Mouse (Mus musculus): ENCODE data around the gene Celsr1.
A peak's percentile ranks its signal among the peaks of the same experiment; 100 is the strongest.
"Not testable (repeated sequence)": the region's sequence is repeated elsewhere in the genome, so short reads cannot be mapped to it uniquely, and the experiment has no call there.

The Celsr1 gene

DNA sequence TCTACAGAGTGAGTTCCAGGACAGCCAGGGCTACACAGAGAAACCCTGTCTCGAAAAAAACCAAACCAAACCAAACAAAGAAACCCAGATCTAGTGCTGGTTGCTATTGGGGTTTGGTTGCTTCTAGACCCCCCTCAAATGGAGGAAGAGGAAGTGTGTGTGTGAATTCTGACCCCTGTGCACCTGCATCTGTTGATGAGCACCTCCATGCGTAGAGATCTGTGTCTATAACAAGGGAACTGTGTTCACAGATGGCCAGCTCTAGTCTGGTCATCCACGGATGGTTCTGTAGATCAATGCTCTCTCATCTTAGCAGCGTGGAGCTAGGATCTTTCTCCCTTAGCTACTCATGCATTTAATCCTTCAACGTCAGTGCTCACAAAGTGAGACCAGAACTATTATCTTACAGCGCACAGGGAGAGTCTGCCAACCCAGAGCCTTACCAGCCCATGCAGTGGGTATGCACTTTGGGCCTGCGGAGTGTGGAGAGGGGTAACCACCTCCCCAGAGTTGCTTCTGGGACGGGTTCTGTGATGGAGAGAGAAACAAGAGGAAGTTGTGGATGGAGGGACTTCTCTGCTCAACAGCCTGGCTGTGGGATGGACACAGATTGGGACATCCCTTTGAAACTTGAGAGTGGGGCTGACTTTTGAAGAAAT lies 30.7 kb upstream of the Celsr1 start:
- DNase-seq (ENCODE audit: low read depth, low spot score): no peak

DNA sequence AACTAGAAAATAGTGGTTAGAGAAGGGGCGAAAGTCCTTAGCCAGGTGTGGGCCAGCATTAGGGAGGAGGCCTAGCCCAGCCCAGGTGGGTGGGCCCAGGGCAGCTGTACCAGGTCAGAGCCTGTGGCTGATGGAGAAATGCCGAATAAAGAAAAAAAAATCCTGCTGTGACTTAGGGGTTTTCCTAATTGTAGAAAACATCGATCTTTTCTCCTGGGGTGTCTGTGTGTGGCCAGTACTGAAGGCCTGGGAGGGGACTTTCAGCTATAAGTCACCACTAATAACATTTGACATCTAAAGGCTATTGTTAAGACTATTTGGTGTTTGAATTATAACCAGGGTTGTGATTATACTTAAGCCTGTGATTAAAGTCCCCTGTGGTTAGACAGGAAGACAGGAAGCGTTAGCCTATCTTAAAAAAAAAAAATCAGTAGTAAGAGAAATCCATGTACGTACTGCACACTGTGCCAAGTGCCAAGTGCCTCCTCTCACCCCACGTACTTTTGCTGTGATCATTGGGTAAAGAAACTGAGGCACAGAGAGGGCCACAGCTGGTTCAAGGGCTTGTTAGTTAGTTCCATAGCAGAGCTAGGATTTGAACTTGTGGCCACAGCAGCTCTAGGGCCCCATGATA lies 28.4 kb upstream of the Celsr1 start:
- DNase-seq (ENCODE audit: low read depth, low spot score): no peak

DNA sequence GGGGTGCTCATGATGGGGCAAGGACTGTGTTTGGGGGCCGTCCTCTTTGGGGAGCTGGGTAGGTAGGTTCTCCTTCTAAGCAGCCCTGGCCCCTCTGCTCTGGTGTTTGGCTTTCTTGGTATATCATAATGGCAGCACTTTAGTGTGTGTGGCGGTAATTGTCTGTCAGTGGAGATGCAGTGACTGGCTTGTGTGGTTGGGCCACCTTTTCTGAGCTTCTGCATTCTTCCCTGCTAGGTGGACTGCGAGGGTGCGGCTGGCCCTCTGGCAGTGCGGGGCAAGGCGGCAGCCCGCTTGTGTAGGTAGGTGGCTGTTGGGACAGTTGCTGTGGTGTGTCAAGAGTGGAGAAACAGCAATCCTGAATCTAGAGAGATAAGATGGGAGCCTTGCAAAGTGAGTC lies 27.6 kb upstream of the Celsr1 start:
- DNase-seq (ENCODE audit: low read depth, low spot score): no peak

DNA sequence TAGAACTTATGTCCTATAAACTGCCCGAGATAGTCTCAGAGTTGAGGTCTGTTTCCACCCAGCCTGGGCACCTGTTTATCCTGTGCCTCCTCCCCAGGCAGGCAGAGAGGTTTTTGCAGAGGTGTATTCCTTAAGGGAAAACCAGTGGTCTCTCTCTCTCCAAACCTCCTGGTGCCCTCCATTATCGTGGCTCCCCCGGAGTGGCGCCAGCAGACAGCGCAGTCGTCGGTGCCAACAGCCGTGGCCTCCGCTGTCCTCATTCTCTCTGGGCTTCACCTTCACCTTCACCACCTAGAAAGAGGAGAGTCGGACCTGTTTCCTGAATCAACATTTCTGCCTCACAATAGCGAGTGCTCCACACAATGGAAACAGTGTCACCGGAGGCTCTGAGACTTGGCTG lies 27.0 kb upstream of the Celsr1 start:
- no peak for DNase-seq (ENCODE audit: low read depth, low spot score)

GRCm38 (mm10) chr15:86059835-86060380 lies 26.3 kb upstream of the Celsr1 start:
- DNase-seq (ENCODE audit: low read depth, low spot score): no peak

GRCm38 (mm10) chr15:86058931-86059834 lies 25.6 kb upstream of the Celsr1 start:
- DNase-seq (ENCODE audit: low read depth, low spot score): no peak

GRCm38 (mm10) chr15:86058394-86058915 lies 24.9 kb upstream of the Celsr1 start:
- peak; percentile 78 for DNase-seq (ENCODE audit: low read depth, low spot score)

- no peak for DNase-seq (ENCODE audit: low read depth, low spot score)
These were observed 24.3 kb upstream of the Celsr1 start for GRCm38 (mm10) chr15:86057908-86058307.

DNA sequence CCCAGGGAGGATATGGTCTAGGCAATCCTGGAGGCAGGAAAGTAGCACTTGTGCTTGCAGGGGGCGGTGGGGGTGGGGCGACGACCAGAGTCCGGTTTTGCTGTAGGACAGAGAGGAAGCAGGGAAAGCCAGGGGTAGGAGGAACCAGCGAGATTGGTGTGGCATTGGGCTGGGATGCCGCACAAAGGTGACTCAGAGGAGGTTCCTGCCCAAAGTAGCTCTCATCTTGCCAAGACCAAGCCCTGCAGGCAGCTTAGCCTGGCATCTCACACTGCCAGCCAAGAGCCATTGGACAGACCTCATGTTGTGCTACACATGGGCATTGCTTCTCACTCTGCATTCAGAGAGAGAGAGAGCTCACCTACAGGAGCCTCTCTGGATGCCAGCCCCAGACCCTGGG lies 23.8 kb upstream of the Celsr1 start, which contains the start of gene Gramd4:
Gene Gramd4 (plus strand): TSS at position 283 of the 400 bp plus-strand sequence.
- DNase-seq (ENCODE audit: low read depth, low spot score): no peak

DNA sequence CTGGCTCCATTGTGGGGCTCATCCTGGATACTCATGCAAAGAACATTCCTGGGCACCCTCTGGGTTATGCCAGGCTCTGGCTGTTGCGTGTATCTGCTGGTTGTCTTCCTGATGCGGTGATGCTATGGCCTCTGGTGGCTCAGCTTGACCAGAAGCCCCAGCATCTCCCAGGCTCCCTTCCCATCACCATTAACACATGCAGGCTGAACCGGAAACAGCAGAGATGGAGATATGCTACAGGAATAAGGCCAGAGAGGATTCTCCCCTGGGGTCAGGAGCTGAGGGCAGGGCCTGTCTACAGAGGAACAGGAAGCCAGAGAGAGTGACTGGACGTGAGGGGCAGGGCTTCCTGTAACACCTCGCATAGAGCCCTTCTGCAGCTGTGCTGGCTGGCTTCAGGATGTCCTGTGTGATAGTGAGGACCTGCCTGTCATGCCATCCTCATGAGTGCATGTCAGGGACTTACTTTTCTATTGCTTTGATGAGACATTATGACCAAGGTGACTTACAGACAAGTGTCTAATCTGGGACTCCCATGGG lies 22.7 kb upstream of the Celsr1 start:
- DNase-seq (ENCODE audit: low read depth, low spot score): no peak

GRCm38 (mm10) chr15:86054861-86055260 lies 21.3 kb upstream of the Celsr1 start:
- DNase-seq (ENCODE audit: low read depth, low spot score): not testable (repeated sequence)

DNA sequence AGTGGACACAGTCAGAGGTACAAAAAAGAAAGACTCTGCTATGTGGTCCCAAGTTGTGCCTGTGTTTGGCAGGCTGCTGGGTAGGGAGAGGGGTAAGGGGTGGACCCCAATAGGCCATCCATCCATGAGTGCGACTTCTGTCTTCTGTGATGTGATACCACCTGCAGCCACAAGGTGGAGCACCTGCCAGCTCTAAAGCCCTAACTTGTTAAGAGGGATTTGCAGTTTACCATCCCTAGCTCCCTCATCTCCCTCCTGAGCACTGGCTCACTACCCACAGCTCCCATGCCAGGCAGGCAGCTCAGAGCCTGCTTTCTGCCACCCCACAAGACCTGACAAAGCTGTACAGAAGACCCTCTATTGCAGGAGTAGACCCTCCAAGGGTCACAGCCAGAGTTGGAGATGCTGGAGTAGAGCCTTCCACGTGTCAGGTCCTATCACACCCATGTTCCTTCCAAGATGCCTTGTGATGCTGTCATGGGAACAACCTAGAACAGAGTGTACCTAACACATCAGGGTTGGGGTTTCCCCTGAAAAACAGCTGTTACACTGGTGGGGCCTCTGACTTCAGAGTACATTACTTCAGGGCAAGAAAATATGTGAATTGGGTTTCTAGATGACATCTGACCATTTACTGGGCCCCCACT lies 20.4 kb upstream of the Celsr1 start:
- DNase-seq (ENCODE audit: low read depth, low spot score): peak; percentile 78

DNA sequence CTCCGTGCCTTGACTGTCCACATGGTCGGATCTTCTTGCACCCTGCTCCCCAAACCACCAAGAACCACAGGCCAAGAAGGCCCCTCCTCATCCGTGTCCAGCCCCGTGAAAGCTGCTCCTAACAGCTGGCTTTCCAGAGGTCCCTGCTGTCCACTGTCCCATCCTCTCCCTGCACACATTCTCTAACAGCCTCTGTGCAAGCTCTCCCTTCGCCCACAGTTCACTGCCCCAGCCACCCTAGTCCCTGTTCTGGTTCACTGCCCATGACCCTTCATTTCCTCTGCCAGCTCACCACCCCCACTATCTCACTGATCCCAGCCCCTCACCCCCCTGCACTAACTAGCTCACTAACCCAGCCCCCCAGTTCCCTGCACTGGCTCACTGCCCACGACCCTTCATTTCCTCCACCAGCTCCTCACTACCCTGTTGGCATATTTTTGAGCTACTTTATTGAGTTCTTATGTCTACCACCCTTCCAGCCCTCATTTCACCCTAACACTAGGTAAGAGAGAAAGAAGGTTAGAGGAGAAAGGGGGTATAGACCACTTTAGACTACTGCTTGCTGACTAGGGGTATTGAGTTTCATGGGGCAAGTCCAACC lies 18.4 kb upstream of the Celsr1 start:
- no peak for DNase-seq (ENCODE audit: low read depth, low spot score)

GRCm38 (mm10) chr15:86051152-86051551 lies 17.6 kb upstream of the Celsr1 start:
- no peak for DNase-seq (ENCODE audit: low read depth, low spot score)

DNA sequence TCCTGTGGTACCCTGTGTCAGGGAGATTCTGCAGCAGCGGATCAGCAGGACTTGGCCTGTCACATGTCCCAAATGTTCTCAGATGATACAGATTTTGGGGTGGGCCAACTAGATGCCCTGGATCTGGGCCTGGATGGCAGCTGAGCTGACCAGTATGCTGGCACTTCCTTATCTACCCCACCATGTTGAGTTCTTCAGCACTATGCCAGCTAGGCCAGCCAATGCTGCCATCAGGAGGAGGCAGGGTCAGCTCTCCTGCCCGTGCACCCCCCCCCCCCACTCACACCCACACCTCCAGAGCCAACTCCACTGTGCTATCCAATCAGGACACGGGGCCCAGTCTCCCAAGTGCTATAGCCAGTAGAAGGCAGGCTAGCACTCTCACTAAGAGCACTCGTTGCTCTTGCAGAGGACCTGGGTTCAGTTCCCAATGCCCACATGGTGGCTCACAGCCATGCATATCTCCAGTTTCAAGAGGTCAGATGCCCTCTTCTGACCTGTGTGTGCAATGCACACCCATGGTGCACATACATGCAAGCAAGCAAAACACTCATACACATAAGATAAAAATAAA lies 16.7 kb upstream of the Celsr1 start:
- no peak for DNase-seq (ENCODE audit: low read depth, low spot score)

DNA sequence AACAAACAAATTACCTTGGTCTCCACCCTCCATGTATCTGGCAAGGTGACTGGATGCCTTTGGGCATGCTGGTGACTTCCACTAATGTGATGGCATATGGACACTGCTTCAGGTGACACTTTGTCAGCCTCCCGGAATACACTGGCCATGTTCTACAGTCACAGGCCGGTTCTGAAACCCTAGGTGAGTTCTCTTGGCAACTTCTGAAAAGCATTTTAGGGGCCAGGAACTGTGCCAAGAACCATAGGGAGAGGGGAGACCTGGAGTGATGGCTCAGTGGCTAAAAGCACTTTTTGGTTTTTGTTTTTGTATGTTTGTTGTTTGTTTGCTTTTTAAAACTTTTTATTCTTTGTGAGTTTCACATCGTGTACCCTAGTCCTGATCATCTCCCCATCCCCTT lies 15.9 kb upstream of the Celsr1 start:
- no peak for DNase-seq (ENCODE audit: low read depth, low spot score)

DNA sequence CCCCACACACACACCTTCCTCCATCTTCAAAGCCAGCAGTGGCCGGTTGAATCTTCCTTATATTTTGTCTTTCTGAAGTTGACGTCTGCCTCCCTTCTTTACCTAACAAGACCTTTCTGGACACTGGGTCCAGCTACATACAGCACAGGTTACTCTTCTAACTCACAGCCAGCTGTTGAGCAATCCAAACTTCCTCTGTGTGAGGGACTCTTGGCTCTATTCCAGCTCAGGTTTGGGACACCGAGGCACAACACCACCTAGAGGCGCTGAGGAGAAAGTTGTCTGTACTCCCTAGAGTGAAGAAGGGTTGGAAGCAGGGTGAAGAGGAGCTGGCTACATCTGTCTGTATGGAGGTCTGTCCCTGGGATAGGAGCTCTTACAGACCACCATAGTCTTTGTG lies 8.8 kb upstream of the Celsr1 start:
- DNase-seq (ENCODE audit: low read depth, low spot score): no peak

DNA sequence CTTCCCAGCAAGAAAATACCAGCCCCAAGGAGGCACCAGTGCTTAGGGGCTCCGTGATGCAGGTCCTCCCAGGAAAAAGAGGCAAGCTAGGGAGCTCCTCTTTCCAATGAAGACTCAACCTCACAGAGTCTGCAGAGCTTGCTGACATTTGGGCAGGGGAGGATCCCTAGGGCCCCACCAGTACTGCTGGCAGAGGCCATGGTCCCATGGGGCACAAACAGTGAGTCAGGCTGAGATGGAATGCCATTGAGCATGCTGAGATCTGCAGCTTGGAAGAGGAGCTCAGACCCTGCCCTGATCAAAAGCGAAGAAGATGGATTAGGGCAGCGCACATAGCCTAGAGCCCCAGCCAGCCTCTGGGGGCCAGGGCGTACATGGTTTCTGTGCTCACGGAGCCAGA lies 7.8 kb upstream of the Celsr1 start:
- DNase-seq (ENCODE audit: low read depth, low spot score): no peak

- DNase-seq (ENCODE audit: low read depth, low spot score): peak; percentile 59
These were observed 5.2 kb upstream of the Celsr1 start for GRCm38 (mm10) chr15:86038802-86039201.

DNA sequence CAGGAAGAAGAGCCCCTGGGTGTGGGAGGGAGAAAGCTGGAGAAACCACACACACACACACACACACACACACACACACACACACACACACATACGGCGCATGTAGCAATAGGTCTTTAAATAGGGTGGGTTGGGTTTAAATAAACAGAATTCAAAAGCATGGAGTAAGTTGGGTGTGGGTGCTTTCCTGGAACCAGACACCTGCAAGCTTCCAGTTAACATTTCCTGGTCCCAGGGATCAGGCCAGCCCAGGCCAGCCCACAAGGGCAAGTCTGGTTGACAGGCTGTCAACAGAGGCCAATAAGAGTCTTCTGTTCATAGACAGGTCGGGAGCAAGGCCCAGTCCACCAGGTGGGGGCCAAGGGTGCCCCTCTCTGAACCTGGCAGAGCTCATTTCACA lies 2.3 kb upstream of the Celsr1 start:
- DNase-seq (ENCODE audit: low read depth, low spot score): no peak
